Mouse (Mus musculus) urinary bladder, adult 2 months (tissue): ENCODE results near the gene Abca1. TPM values are rescaled to one million over a fixed set of nuclear protein-coding genes. Genes with fewer than 3 reads are reported as not detected.

Experiments
- DNase-seq: peaks from one replicate; pipeline ENCODE4 v3.0.0; 2022; ENCODE audit warnings: low spot score
- polyA plus RNA-seq: library from polyadenylated mRNA; depleted of rRNA; stranded (reverse); fragments of >200 nt; gene quantifications from 2 replicates; pipeline ENCODE4 v1.2.3, GENCODE M21; 2012

The Abca1 gene
- polyA plus RNA-seq, 1 experiment = 26.4 TPM

GRCm38 (mm10) chr4:53149644-53150043 lies 10.1 kb downstream of the Abca1 start:
- no peak for DNase-seq

- no peak for DNase-seq
Measured at GRCm38 (mm10) chr4:53148817-53149216, 10.9 kb downstream of the Abca1 start.

DNA sequence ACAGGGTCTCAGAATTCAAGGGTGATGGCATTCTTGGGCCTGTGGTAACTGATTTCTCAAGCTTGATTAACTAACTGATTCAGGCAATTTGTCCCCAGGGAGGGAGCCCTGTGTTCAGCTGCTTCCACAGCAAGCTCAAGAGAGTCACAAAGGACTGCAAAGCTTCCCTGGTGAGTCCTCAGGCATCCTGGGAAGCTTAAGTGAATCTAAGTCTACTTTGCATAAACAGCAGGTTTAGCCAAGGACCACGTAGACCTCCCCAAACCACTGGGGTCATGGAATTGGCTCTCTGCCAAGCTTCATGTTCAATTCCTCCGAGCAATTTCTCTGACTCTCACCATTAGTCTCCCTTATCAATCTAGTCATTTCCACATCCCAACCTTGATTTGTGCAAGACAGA lies 12.2 kb downstream of the Abca1 start:
- no peak for DNase-seq

DNA sequence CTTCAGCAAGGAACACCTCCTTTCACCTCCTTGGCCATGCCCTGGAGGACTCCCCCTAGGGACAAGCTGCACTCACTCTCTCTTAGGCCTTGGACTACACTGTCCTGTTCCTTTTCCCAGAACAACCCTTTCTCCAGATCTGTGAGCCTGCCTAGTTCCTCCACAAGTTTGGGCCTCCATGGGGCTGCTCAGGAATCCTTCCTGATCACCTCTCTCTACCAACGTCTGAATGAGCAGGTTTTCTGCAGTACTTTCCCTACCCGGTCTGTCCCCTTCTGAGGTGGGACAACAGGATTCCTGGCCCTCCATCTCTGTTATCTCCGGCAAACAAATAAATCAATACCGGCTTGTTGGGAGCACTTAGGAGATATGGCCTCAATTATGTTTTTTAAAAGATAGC lies 12.6 kb downstream of the Abca1 start:
- DNase-seq = no peak

GRCm38 (mm10) chr4:53146227-53146949 lies 13.3 kb downstream of the Abca1 start:
- no peak for DNase-seq

GRCm38 (mm10) chr4:53145434-53146168 lies 14.1 kb downstream of the Abca1 start:
- no peak for DNase-seq

GRCm38 (mm10) chr4:53144571-53144970 lies 15.1 kb downstream of the Abca1 start:
- DNase-seq = no peak

DNA sequence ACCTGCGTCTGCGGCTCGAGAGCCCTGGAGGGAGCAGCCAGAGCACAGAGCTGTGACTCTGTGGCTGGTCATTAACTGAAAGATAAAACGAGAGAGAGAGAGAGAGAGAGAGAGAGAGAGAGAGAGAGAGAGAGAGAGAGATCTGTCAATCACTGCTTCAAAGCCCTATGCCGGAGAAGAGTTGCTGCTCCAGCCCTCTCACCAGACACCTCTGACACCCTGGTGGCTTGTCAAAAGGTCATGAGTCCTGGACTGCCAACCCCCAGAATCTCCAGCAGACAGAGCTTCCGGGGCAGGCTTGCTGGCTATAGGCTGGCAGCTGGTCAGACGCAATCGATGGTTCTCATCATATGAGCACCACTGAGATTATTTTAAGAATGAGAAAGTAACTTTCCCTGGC lies 15.7 kb downstream of the Abca1 start:
- no peak for DNase-seq

DNA sequence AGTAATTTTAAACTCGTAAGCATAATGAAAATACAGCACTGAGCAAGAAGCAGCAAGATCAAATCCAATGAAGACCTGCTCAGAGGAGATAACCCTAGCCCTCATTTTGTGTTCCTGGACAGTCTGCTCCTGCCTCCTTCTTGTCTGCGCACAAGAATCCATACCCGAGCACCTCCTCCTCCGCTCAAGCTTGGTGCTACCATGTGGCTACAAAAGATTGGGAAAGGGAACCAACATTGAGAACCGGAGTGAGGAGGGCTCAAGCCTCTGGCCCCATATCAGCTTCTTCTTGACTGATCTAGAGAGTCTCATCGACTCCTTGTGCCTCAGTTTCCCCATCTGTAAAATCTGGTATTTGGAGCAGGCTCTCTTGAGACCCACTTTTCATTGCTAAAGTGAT lies 19.0 kb downstream of the Abca1 start:
- DNase-seq = no peak

GRCm38 (mm10) chr4:53139495-53139894 lies 20.2 kb downstream of the Abca1 start:
- no peak for DNase-seq

- DNase-seq = no peak
Measured at GRCm38 (mm10) chr4:53138974-53139373, 20.7 kb downstream of the Abca1 start.

GRCm38 (mm10) chr4:53137087-53137486 lies 22.6 kb downstream of the Abca1 start:
- DNase-seq = no peak

GRCm38 (mm10) chr4:53134816-53135215 lies 24.9 kb downstream of the Abca1 start:
- DNase-seq = no peak

DNA sequence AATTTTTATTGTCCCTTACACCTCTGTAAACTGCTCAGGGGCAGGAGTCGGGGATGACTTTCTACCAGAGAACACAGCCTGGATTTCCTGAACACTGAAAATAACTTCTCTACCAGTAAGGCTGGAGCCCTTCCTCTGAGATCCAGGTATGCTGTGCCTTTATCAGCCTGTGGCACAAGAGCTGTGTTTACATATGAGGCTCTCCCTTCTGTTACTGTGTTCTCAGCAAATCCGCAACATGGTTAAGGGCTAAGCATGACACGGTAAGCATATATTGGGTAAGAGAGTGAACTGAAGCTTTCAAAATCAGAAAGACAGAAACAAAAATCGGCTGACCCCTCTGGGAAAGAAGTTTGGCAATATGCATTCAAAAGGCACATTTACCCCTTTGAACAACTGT lies 25.7 kb downstream of the Abca1 start:
- DNase-seq = no peak

GRCm38 (mm10) chr4:53131538-53131937 lies 28.2 kb downstream of the Abca1 start:
- DNase-seq = no peak

GRCm38 (mm10) chr4:53130622-53131517 lies 28.8 kb downstream of the Abca1 start:
- no peak for DNase-seq

GRCm38 (mm10) chr4:53129716-53130301 lies 29.9 kb downstream of the Abca1 start:
- DNase-seq = no peak

DNA sequence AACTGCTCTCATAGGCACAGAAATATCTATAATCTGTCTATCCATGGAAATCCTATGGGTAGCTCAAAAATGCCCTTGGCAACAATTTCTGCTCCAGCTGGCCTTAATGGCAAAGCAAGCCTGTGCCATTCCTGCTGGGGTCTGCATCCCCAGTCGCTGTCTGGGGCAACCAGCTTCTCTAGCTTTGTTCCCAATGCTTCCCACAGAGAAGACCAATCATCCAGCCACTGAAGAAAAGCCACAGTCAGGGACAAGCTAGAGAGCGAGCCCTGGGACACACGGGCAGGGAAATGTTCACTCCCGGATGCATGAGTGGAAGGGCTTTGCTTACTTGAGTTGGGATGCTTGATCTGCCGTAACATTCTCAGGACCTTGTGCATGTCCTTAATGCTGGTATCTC lies 32.4 kb downstream of the Abca1 start:
- DNase-seq = no peak

DNA sequence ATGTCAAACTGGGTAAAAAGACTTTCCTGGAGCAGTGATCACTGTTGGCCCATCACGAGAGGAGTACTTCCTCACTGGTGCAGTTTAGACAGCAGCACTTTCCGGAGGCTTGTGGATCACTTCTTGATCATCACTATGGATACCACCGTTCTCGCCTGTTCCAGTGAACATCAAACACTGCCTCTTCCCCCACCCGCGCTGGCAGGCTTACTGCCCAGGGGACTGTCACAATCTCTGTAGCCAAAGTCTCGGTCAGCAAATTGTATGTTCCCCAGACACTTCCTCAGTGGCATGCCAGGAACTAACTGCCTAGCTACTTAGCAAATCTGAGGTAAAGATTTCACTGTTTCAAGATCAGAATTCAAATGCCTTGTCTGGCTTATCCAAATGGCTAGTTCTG lies 32.9 kb downstream of the Abca1 start:
- DNase-seq = no peak

DNA sequence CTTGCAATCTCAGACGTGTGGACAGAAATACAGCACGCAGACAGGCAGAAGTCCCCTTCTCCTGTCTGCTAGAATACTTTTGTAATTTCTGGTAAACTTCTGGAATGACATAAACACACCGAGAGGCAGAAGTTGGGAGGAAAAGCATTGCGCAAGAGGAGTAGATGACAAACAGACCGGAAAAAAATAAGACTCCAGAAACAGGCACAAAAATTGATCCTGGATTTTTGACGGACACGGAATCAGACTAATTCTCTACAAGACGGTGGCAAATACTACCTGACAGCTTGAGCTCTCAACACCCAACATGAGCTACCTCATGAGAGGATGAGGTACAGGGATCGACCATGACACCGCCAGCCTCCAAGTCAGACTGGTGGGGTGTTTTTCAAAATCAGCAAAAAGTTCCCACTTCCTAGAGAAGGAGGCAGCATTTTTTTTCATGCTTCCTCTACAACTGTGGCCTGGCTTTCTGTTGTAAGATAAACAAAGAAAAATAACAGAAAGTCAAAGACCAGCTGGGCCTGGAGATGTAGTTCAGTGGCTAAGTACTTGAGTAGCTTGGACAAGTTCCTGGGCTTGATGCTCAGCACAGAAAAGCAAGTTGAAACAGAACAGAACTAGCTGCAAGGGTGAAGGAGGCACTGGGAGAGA lies 34.7 kb downstream of the Abca1 start:
- no peak for DNase-seq

DNA sequence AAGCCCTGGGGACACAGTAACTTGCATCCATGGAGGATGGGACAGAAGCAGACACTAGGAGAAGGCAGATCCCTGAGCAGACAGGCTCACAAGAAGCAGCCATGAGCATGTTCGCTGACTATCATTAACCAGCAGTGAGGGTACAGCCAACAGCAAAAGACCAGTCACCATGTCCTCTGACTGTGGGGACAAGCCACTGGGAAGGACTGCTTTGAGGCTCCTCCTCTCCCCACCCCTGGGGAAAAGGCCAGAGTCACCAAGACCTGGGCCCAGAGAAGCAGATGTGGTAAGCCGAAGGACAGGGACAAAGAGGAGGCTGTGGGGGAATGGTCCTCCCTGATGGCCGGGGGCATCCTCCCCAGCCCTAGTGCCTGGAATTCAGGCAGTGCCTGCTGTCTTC lies 37.4 kb downstream of the Abca1 start:
- no peak for DNase-seq
